Mouse (Mus musculus): ENCODE results near the gene Klc1. TPM values are rescaled to one million over a fixed set of nuclear protein-coding genes. Genes with fewer than 3 reads are reported as not detected.

The Klc1 gene
- polyA plus RNA-seq, 1 experiment from 2014 or later: 98.0 TPM

GRCm38 (mm10) chr12:111830375-111830774 lies 71.7 kb downstream of the Klc1 start:
- Histone ChIP-seq H3K27ac (no peak overlapping the region), H3K9me3 (replicated peaks) (no peaks in the 10 kb centered on the region), H3K27me3 (ENCODE audit: low read depth, poor library complexity, severe bottlenecking) (no peaks in the 10 kb centered on the region), H3K4me1 (no peaks in the 10 kb centered on the region), H3K4me3 (no peak overlapping the region), H3K36me3 (peaks cover 71% of the 10 kb centered on the region)
- 94% methylated on average over 10 of the region's 10 CpGs for WGBS
- DNase-seq (ENCODE audit: low spot score): no peak

DNA sequence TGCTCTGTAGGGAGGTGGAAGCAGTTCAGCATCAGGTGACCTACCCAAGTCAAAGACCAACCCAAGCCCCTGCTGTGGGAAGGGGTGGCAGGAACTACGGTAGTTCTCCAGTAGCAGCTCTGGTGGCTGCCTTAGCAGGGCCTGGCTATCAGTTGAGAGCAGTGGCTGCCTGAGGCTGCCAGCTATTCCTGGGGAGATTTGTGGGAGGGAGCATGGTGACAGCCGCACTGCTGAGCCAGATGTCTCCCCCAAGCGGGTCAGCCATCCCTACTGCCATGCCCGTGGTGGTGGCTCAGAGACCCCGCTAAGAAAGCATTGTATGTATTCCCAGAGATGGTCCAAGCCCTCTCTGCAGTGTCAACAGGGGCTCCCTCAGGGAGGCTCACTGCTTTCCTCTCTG lies 74.0 kb downstream of the Klc1 start:
- no peaks in the 10 kb centered on the region for H3K4me1 ChIP-seq
- 81% methylated on average over 5 of the region's 5 CpGs for WGBS
- DNase-seq (ENCODE audit: low spot score): no peak
- no peaks in the 10 kb centered on the region for H3K27me3 ChIP-seq (ENCODE audit: low read depth, poor library complexity, severe bottlenecking)
- H3K9me3 ChIP-seq (replicated peaks): no peaks in the 10 kb centered on the region
- H3K4me3 ChIP-seq: no peak overlapping the region
- no peak overlapping the region for H3K27ac ChIP-seq
- peaks cover 48% of the 10 kb centered on the region for H3K36me3 ChIP-seq

DNA sequence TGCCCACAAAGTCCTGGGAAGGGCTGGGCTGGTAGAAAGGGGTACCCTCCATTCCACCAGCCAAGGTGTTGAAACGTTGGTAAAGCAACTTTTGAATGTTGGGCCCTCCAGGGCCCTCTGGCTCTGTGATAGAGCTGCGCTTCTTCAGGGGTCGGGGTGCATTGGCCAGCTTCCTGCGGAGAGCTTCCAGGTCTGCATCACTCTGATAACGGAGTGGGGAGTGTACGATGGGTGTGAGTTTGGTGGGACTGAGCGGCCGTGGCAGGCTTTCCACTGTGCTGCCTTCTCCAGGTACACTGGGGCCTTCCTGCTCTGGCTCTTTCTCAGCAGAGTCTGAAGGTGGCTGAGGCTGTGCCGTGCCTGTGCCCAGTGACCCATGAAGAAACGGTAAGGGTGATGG lies 74.8 kb downstream of the Klc1 start:
- Histone ChIP-seq H3K27ac (no peak overlapping the region), H3K4me1 (no peaks in the 10 kb centered on the region; the same call in 1 of the 2 replicates), H3K4me3 (no peak overlapping the region), H3K36me3 (peaks cover 40% of the 10 kb centered on the region), H3K27me3 (ENCODE audit: low read depth, poor library complexity, severe bottlenecking) (no peaks in the 10 kb centered on the region), H3K9me3 (replicated peaks) (no peaks in the 10 kb centered on the region)
- no peak for DNase-seq (ENCODE audit: low spot score)
- WGBS: 95% methylated on average over 10 of the region's 10 CpGs

DNA sequence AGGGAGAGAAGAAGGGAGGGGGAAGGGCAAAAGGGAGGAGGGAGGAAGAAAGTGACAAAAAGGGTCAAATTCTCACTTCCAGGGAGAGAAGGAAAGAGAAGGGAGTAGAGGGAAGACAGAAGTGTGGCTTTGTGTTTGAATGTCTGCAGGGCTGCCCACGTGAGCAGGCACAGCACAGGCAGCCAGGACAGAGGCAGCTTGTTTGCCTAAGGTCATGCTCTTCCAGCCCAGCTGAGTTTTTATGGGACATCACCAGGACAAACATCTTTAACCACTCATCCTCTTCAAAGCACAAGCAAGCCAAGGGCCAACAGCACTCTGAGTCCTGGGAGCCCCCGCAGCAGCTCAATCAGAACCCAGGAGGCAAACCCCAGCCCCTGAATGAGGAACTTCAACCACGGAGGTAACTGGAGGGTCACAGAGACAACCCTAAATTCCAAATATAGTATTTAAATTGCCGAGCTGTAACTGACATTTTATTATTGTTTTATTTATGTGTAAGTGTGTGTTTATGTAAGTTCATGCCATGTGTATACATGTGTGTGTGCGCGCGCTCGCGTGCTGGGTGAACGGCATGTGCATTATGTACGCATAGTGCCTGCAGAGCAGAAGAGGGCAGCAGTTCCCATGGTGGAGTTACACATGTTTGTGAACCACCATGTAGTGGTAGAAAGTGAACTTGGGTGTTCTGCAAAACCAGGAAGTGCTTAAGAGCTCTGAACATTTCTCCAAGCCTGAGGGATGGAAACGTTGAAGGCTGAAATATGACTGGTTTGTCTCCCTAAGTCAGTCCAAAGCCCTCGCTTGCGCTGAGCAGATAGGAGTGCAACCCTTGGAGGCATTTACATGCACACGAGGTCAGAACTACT lies 84.2 kb downstream of the Klc1 start:
- WGBS: 78% methylated on average over 15 of the region's 15 CpGs
- H3K4me3 ChIP-seq: no peak overlapping the region
- no peaks in the 10 kb centered on the region for H3K9me3 ChIP-seq (replicated peaks)
- H3K27me3 ChIP-seq (ENCODE audit: low read depth, poor library complexity, severe bottlenecking): no peaks in the 10 kb centered on the region
- peaks cover 11% of the 10 kb centered on the region for H3K4me1 ChIP-seq
- no peaks in the 10 kb centered on the region for H3K36me3 ChIP-seq
- DNase-seq (ENCODE audit: low spot score): no peak
- H3K27ac ChIP-seq: no peak overlapping the region

GRCm38 (mm10) chr12:111843470-111843869 lies 84.8 kb downstream of the Klc1 start:
- Histone ChIP-seq H3K4me3 (no peak overlapping the region), H3K4me1 (peaks cover 11% of the 10 kb centered on the region), H3K9me3 (replicated peaks) (no peaks in the 10 kb centered on the region), H3K36me3 (no peaks in the 10 kb centered on the region), H3K27ac (no peak overlapping the region), H3K27me3 (ENCODE audit: low read depth, poor library complexity, severe bottlenecking) (no peaks in the 10 kb centered on the region)
- WGBS: 76% methylated on average over 2 of the region's 2 CpGs
- no peak for DNase-seq (ENCODE audit: low spot score)

- Histone ChIP-seq H3K27ac (no peak overlapping the region), H3K27me3 (ENCODE audit: low read depth, poor library complexity, severe bottlenecking) (no peaks in the 10 kb centered on the region), H3K4me1 (peaks cover 11% of the 10 kb centered on the region), H3K9me3 (replicated peaks) (no peaks in the 10 kb centered on the region), H3K36me3 (no peaks in the 10 kb centered on the region), H3K4me3 (no peak overlapping the region)
- WGBS: 86% methylated on average over 4 of the region's 4 CpGs
- no peak for DNase-seq (ENCODE audit: low spot score)
Observed at GRCm38 (mm10) chr12:111845953-111846352, 87.3 kb downstream of the Klc1 start.

- 89% methylated on average over 10 of the region's 10 CpGs for WGBS
- H3K36me3 ChIP-seq: no peaks in the 10 kb centered on the region
- no peak overlapping the region for H3K27ac ChIP-seq
- H3K27me3 ChIP-seq (ENCODE audit: low read depth, poor library complexity, severe bottlenecking): no peaks in the 10 kb centered on the region
- H3K9me3 ChIP-seq (replicated peaks): no peaks in the 10 kb centered on the region
- DNase-seq (ENCODE audit: low spot score): no peak
- H3K4me1 ChIP-seq: peaks cover 11% of the 10 kb centered on the region
- no peak overlapping the region for H3K4me3 ChIP-seq
Observed at GRCm38 (mm10) chr12:111846815-111847214, 88.2 kb downstream of the Klc1 start.

- Histone ChIP-seq H3K36me3 (no peaks in the 10 kb centered on the region), H3K27me3 (ENCODE audit: low read depth, poor library complexity, severe bottlenecking) (no peaks in the 10 kb centered on the region), H3K9me3 (replicated peaks) (no peaks in the 10 kb centered on the region), H3K4me3 (no peak overlapping the region), H3K27ac (no peak overlapping the region), H3K4me1 (peaks cover 6% of the 10 kb centered on the region)
- no peak for DNase-seq (ENCODE audit: low spot score)
- 71% methylated on average over 9 of the region's 9 CpGs for WGBS
Observed at GRCm38 (mm10) chr12:111848300-111848798, 89.7 kb downstream of the Klc1 start.

GRCm38 (mm10) chr12:111851235-111851634 lies 92.6 kb downstream of the Klc1 start:
- Histone ChIP-seq H3K27ac (no peak overlapping the region), H3K27me3 (ENCODE audit: low read depth, poor library complexity, severe bottlenecking) (no peaks in the 10 kb centered on the region), H3K36me3 (no peaks in the 10 kb centered on the region), H3K4me3 (no peak overlapping the region), H3K9me3 (replicated peaks) (no peaks in the 10 kb centered on the region), H3K4me1 (peaks cover 3% of the 10 kb centered on the region; the same call in 1 of the 2 replicates)
- no peak for DNase-seq (ENCODE audit: low spot score)
- 59% methylated on average over 2 of the region's 2 CpGs for WGBS

DNA sequence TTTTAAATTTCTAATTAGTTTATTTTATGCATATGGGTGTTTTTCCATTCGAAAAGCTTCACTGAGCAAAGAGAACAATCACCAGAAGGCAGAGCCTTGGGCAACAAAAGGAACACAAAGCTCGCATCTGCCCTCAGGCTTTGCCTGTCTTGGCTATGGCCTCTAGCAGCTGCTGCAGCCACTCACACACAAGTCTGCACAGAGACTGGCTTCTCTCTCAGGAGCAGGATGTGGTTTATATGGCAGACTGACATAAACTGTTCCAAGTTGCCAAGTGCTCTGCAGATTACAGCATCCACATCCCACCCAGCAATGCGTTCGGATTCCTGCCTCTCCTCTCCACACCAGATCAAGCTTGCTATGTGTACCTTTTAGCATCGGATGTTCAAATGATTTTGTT lies 93.1 kb downstream of the Klc1 start:
- Histone ChIP-seq H3K36me3 (no peaks in the 10 kb centered on the region), H3K9me3 (replicated peaks) (no peaks in the 10 kb centered on the region), H3K27me3 (ENCODE audit: low read depth, poor library complexity, severe bottlenecking) (no peaks in the 10 kb centered on the region), H3K27ac (no peak overlapping the region), H3K4me1 (peaks cover 3% of the 10 kb centered on the region; the same call in 1 of the 2 replicates), H3K4me3 (no peak overlapping the region)
- 89% methylated on average over 5 of the region's 5 CpGs for WGBS
- no peak for DNase-seq (ENCODE audit: low spot score)

DNA sequence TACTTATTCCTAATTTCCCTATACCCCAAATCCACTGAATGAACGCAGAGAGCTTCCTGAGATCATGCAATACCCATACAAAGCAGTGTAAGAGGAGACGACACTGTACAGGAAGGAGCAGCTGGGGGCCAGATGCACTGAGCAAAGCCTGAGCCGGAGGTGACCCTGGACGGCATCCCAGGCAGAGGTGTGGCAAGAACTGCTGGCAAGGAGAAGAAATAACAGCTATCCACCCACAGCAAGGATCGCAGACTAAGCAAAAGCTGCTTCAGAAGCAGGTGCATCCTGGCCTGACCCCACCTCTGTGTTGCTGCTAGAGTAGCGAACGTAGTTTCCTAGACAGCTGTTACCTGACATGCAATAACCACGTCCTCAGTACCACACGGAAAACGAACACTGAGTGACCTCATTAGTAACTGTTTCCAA lies 94.4 kb downstream of the Klc1 start:
- DNase-seq (ENCODE audit: low spot score): no peak

GRCm38 (mm10) chr12:111853546-111853945 lies 94.9 kb downstream of the Klc1 start:
- Histone ChIP-seq H3K4me3 (no peak overlapping the region), H3K9me3 (replicated peaks) (no peaks in the 10 kb centered on the region), H3K4me1 (peaks cover 3% of the 10 kb centered on the region; the same call in 1 of the 2 replicates), H3K27ac (no peak overlapping the region), H3K36me3 (no peaks in the 10 kb centered on the region), H3K27me3 (ENCODE audit: low read depth, poor library complexity, severe bottlenecking) (no peaks in the 10 kb centered on the region)
- no peak for DNase-seq (ENCODE audit: low spot score)
- 75% methylated on average over 4 of the region's 4 CpGs for WGBS

More for the DNA sequence above, 94.4 kb downstream of the Klc1 start:
- Histone ChIP-seq H3K36me3 (no peaks in the 10 kb centered on the region), H3K27me3 (ENCODE audit: low read depth, poor library complexity, severe bottlenecking) (no peaks in the 10 kb centered on the region), H3K4me3 (no peak overlapping the region), H3K27ac (no peak overlapping the region), H3K9me3 (replicated peaks) (no peaks in the 10 kb centered on the region), H3K4me1 (peaks cover 3% of the 10 kb centered on the region; the same call in 1 of the 2 replicates)
- 65% methylated on average over 10 of the region's 10 CpGs for WGBS

GRCm38 (mm10) chr12:111855448-111855847 lies 96.8 kb downstream of the Klc1 start:
- DNase-seq (ENCODE audit: low spot score): no peak
- Histone ChIP-seq H3K27ac (no peak overlapping the region), H3K9me3 (replicated peaks) (no peaks in the 10 kb centered on the region), H3K36me3 (no peaks in the 10 kb centered on the region), H3K4me1 (0 out of 2 replicates have a peak, but pooled peaks cover 3% of the 10 kb centered on the region), H3K4me3 (no peak overlapping the region), H3K27me3 (ENCODE audit: low read depth, poor library complexity, severe bottlenecking) (no peaks in the 10 kb centered on the region)
- 95% methylated on average over 2 of the region's 2 CpGs for WGBS

Measured in limb, embryonic 10.5 days (tissue).